Mouse (Mus musculus) brain, embryonic 14.5 days (tissue): ENCODE measurements around the gene Ncam1. TPM values are rescaled to one million over a fixed set of nuclear protein-coding genes. Genes with fewer than 3 reads are reported as not detected.

Experiments used
- DNase-seq: peaks from one replicate; pipeline ENCODE4 v3.0.0-alpha.2; 2011; ENCODE audit warnings: low read depth
- CTCF ChIP-seq: fragments of 200-500 bp; IDR thresholded peaks from 2 replicates; pipeline ENCODE4 v1.5.1; 2012; ENCODE audit warnings: inconsistent platforms, mild to moderate bottlenecking, moderate library complexity, borderline replicate concordance; ENCODE audit not compliant: insufficient read depth, insufficient read length; ENCODE audit errors: extremely low read depth
- POLR2A ChIP-seq: fragments of 200-500 bp; IDR thresholded peaks from 2 replicates; pipeline ENCODE4 v1.6.1; 2012; ENCODE audit warnings: mild to moderate bottlenecking, inconsistent platforms, borderline replicate concordance; ENCODE audit not compliant: poor library complexity, insufficient read depth, insufficient read length, severe bottlenecking; ENCODE audit errors: extremely low read depth
- polyA plus RNA-seq: library from polyadenylated mRNA; depleted of rRNA; stranded (reverse); fragments of >200 nt; gene quantifications from 2 replicates; pipeline ENCODE4 v1.2.3, GENCODE M21; 2012

Gene Ncam1
- polyA plus RNA-seq, 1 experiment, result 231 TPM

DNA sequence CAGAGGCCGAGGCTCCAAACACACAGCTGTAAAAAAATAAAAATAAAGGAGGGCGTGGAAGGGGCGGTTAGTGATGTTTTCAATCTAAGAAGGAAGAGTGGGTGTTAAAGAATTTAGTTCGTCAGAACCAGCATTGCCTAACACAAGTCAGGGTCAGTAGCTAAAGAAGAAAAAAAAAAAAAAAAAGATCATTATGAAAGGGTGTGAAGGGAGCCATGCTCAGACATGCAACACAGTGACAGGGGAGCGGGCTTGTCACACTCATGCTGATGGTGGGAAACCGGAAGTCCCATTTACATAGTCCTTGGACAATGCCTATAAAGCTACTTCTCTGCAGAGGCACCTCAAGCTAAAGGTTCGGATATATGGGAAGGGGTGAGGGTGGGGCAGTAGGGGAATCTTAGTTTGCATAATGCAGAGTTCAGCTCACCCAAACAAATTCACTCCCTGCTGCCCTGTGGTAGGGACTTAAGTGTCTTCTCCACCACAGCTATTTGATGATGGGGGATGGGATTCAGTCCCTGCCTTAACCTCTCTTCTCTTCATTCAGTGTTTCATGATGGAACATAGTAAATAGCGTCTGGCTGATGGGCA, 269.3 kb downstream of the Ncam1 start:
- DNase-seq, result no peak
- TF ChIP-seq POLR2A (no peak), CTCF (no peak)

- peak; percentile 77; the same call in 1 of the 2 replicates for TF ChIP-seq CTCF
- no peak for TF ChIP-seq POLR2A
These were observed 269.8 kb downstream of the Ncam1 start for GRCm38 (mm10) chr9:49528943-49529342.

DNA sequence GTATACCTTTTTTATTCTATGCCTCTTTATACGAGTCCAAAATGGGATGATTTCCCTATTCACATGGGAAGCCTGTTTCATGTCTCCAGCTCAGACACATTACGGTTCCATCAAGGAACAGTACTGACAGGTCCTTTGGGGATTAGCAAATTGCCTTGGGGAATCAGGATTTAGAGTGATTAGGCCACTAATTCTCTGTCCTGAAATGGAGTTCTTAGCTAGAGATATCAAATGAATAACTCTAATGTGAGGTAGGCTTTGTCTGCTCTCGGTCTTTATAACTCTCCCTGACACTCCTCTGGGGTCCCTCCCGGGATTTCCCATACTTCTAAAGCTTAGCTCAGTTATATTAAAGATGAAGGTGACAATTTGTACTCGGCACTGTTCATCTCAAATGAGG, 270.7 kb downstream of the Ncam1 start:
- no peak for TF ChIP-seq POLR2A
- no peak for TF ChIP-seq CTCF
- peak; percentile 43 for DNase-seq

More at GRCm38 (mm10) chr9:49528943-49529342, 269.8 kb downstream of the Ncam1 start:
- peak; percentile 79 for DNase-seq

GRCm38 (mm10) chr9:49527340-49527739, 271.4 kb downstream of the Ncam1 start:
- DNase-seq, result peak; percentile 47
- TF ChIP-seq CTCF (no peak), POLR2A (no peak)

DNA sequence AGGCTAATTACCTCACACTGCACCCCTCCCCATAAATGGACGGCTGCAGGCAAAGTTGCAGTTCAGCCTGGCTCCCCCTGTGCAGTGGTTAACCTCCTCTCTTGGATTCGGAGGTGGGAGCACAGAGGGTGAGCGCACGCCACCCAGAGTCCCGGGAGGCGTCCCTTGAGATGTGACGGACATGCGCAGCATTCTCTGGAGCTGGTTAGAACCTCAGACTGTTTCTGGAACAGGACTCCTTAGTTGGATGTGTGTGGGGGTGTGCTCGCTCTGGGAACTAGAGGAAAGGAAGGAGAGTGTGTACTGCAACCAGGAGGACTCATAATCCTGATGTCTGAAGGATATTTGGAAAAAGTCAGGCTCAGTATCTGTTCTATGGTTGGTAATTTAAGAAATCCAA, 274.0 kb downstream of the Ncam1 start:
- no peak for DNase-seq
- TF ChIP-seq POLR2A, result no peak
- TF ChIP-seq CTCF, result no peak

DNA sequence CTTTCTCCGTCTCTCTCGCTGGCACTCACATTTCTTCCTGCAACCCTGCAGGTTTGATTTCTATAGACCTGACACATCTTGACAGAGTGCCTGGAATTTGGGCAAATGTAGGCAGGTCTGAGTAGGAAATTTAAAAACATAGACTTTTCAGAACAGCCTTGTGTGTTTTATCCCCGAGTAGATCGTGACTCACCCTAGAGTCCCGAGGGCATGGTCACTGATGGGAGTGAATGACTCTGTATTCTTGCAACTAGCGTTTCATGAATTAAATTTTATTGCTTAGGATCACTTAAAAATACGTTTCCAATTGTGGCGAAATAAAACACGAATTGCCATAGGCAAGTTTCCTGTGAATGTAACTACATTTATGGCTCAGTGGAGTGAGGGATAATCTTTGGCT, 274.8 kb downstream of the Ncam1 start:
- TF ChIP-seq POLR2A (no peak), CTCF (no peak)
- DNase-seq, result no peak

GRCm38 (mm10) chr9:49514306-49514705, 284.4 kb downstream of the Ncam1 start:
- no peak for DNase-seq
- no peak for TF ChIP-seq CTCF
- TF ChIP-seq POLR2A, result no peak

- DNase-seq, result no peak
These were observed 288.1 kb downstream of the Ncam1 start for GRCm38 (mm10) chr9:49510666-49511065.

GRCm38 (mm10) chr9:49509628-49510027, 289.1 kb downstream of the Ncam1 start:
- no peak for TF ChIP-seq CTCF
- no peak for TF ChIP-seq POLR2A
- no peak for DNase-seq

More at GRCm38 (mm10) chr9:49510666-49511065, 288.1 kb downstream of the Ncam1 start:
- TF ChIP-seq POLR2A (no peak), CTCF (no peak)

DNA sequence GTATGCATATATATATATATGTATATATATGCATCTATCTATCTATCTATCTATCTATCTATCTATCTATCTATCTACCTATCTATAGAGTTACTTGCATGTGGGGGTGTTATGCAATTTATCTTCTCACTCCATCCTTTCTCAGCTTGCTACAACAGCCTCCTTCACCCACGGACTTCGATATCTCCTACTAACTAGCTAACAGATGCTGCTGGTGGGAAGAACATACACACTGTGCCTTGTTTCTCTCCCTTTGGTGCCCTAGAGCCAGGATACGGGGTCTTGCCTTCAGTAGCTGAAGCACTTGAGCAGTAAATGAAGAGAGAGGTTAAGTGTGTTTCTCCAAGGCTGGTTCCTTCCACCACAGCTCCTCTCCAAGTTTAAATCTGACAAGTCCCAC, 289.6 kb downstream of the Ncam1 start:
- DNase-seq, result no peak
- TF ChIP-seq POLR2A (no peak), CTCF (no peak)

DNA sequence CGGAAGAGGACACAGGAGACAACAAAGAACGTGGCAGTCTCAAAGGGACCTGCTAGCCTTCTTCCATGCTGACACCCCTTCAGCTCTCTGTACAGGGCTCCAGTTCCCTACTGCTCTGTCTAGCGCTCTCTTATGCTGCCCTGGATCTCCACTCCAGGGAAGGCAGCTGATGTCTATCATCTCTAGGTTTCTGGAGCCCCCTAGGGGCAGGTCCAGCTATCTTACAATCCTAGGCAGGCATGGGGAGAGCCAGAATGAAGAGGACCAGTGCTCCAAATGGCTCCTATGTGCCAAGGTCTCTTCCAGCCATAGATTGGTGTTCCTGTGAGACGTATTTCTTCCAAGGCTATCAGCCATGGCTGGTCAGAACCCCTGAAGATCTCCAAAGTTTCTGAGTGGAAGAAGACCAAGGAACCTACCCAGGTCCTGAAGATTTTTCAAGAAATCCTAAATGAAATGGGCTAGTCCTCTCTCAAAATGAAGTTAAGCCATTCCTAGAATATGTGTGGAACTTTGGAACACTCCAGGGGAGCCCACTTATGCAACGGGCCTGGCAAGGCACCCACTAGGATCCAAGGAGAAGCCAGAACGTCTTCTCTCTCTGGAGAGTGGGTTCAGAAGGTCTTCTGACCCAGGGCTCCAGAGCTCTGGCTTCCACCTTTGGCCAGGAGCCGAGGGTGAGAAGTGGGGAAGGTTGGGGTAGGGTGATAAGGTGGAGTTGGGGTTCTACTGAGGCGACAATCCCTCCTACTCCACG, 290.7 kb downstream of the Ncam1 start:
- no peak for DNase-seq
- TF ChIP-seq POLR2A (no peak), CTCF (no peak)

DNA sequence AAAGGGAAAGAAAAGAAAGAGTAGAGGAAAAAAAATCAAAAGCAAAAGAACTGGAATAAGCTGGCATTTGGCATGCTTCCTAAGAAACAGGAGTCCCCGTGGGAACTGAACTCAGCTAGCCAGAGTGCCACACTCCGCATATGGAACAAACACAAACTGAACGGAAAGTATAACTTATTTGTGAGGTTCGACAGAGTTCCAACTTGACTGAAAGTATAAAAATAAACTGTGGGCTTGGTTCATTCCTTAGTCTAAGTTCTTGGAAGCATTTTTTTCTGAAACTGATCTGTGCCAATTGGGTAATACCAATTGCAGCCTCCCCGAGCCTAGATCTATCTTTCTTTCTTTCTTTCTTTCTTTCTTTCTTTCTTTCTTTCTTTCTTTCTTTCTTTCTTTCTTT, 294.1 kb downstream of the Ncam1 start:
- DNase-seq, result peak; percentile 47
- no peak for TF ChIP-seq CTCF
- TF ChIP-seq POLR2A, result no peak
